Mouse (Mus musculus): ENCODE measurements around the gene Gm4969.
"Not testable (repeated sequence)": the region's sequence is repeated elsewhere in the genome, so short reads cannot be mapped to it uniquely, and the experiment has no call there.

Gm4969 gene

GRCm38 (mm10) chr7:19118028-19118771 lies at the start of gene Gm4969:
Gm4969 (minus strand) TSS chr7:19118368.
- DNase-seq (ENCODE audit: low read depth, low spot score) = no peak

- DNase-seq (ENCODE audit: low read depth, low spot score) = no peak
Observed at GRCm38 (mm10) chr7:19166990-19167389, 48.8 kb upstream of the Gm4969 start.

GRCm38 (mm10) chr7:19165656-19166423 lies 47.7 kb upstream of the Gm4969 start, which contains the start of gene Gipr:
Gipr (minus strand) TSS chr7:19166127.
- no peak for DNase-seq (ENCODE audit: low read depth, low spot score)

- no peak for DNase-seq (ENCODE audit: low read depth, low spot score)
Observed at GRCm38 (mm10) chr7:19164978-19165377, 46.8 kb upstream of the Gm4969 start.

- DNase-seq (ENCODE audit: low read depth, low spot score) = no peak
Observed at GRCm38 (mm10) chr7:19164189-19164588, 46.0 kb upstream of the Gm4969 start.

- no peak for DNase-seq (ENCODE audit: low read depth, low spot score)
Observed at GRCm38 (mm10) chr7:19163752-19164151, 45.6 kb upstream of the Gm4969 start.

GRCm38 (mm10) chr7:19162928-19163327 lies 44.8 kb upstream of the Gm4969 start:
- DNase-seq (ENCODE audit: low read depth, low spot score) = no peak

- no peak for DNase-seq (ENCODE audit: low read depth, low spot score)
Observed at GRCm38 (mm10) chr7:19160115-19160514, 41.9 kb upstream of the Gm4969 start.

- no peak for DNase-seq (ENCODE audit: low read depth, low spot score)
Observed at GRCm38 (mm10) chr7:19159411-19159810, 41.2 kb upstream of the Gm4969 start.

- no peak for DNase-seq (ENCODE audit: low read depth, low spot score)
Observed at GRCm38 (mm10) chr7:19158601-19159000, 40.4 kb upstream of the Gm4969 start.

- DNase-seq (ENCODE audit: low read depth, low spot score) = peak; percentile 68
Observed at GRCm38 (mm10) chr7:19157160-19157800, 39.1 kb upstream of the Gm4969 start.

- no peak for DNase-seq (ENCODE audit: low read depth, low spot score)
Observed at GRCm38 (mm10) chr7:19155825-19156475, 37.8 kb upstream of the Gm4969 start.

- DNase-seq (ENCODE audit: low read depth, low spot score) = no peak
Observed at GRCm38 (mm10) chr7:19154796-19155195, 36.6 kb upstream of the Gm4969 start.

GRCm38 (mm10) chr7:19151121-19151520 lies 33.0 kb upstream of the Gm4969 start:
- not testable (repeated sequence) for DNase-seq (ENCODE audit: low read depth, low spot score)

GRCm38 (mm10) chr7:19149626-19150025 lies 31.5 kb upstream of the Gm4969 start, which contains the start of gene Snrpd2:
Snrpd2 (plus strand) TSS chr7:19149722.
- DNase-seq (ENCODE audit: low read depth, low spot score) = peak; percentile 95

GRCm38 (mm10) chr7:19148875-19149541 lies 30.8 kb upstream of the Gm4969 start, which contains the start of gene Qpctl:
Qpctl (minus strand) TSS chr7:19149291.
- DNase-seq (ENCODE audit: low read depth, low spot score) = peak; percentile 98

GRCm38 (mm10) chr7:19148180-19148874 lies 30.2 kb upstream of the Gm4969 start:
- no peak for DNase-seq (ENCODE audit: low read depth, low spot score)

- DNase-seq (ENCODE audit: low read depth, low spot score) = no peak
Observed at GRCm38 (mm10) chr7:19147497-19148045, 29.4 kb upstream of the Gm4969 start.

GRCm38 (mm10) chr7:19146793-19147192 lies 28.6 kb upstream of the Gm4969 start:
- no peak for DNase-seq (ENCODE audit: low read depth, low spot score)

GRCm38 (mm10) chr7:19137380-19137779 lies 19.2 kb upstream of the Gm4969 start:
- DNase-seq (ENCODE audit: low read depth, low spot score) = no peak

Measured in skeletal muscle tissue, adult 2 months (tissue).